Mouse (Mus musculus): Measurements from ENCODE around the gene Vegfa.

Vegfa gene

GRCm38 (mm10) chr17:46025927-46026668 lies 6.1 kb downstream of the Vegfa start:
- DNase-seq (ENCODE audit: low spot score), result no peak

GRCm38 (mm10) chr17:46025207-46025606 lies 7.0 kb downstream of the Vegfa start:
- DNase-seq (ENCODE audit: low spot score), result no peak

- no peak for DNase-seq (ENCODE audit: low spot score)
Measured at GRCm38 (mm10) chr17:46024192-46024591, 8.0 kb downstream of the Vegfa start.

- DNase-seq (ENCODE audit: low spot score), result no peak
Measured at GRCm38 (mm10) chr17:46023572-46023971, 8.6 kb downstream of the Vegfa start.

- no peak for DNase-seq (ENCODE audit: low spot score)
Measured at GRCm38 (mm10) chr17:46022934-46023333, 9.2 kb downstream of the Vegfa start.

- DNase-seq (ENCODE audit: low spot score), result no peak
Measured at GRCm38 (mm10) chr17:46022427-46022826, 9.7 kb downstream of the Vegfa start.

GRCm38 (mm10) chr17:46021760-46022159 lies 10.4 kb downstream of the Vegfa start:
- DNase-seq (ENCODE audit: low spot score), result no peak

GRCm38 (mm10) chr17:46021173-46021572 lies 11.0 kb downstream of the Vegfa start:
- no peak for DNase-seq (ENCODE audit: low spot score)

- DNase-seq (ENCODE audit: low spot score), result no peak
Measured at GRCm38 (mm10) chr17:46020579-46020978, 11.6 kb downstream of the Vegfa start.

GRCm38 (mm10) chr17:46018736-46019004 lies 13.5 kb downstream of the Vegfa start:
- no peak for DNase-seq (ENCODE audit: low spot score)

- DNase-seq (ENCODE audit: low spot score), result no peak
Measured at GRCm38 (mm10) chr17:46017946-46018735, 14.0 kb downstream of the Vegfa start.

- DNase-seq (ENCODE audit: low spot score), result no peak
Measured at GRCm38 (mm10) chr17:46016617-46017016, 15.6 kb downstream of the Vegfa start.

- no peak for DNase-seq (ENCODE audit: low spot score)
Measured at GRCm38 (mm10) chr17:46015967-46016366, 16.2 kb downstream of the Vegfa start.

- DNase-seq (ENCODE audit: low spot score), result no peak
Measured at GRCm38 (mm10) chr17:46014935-46015334, 17.2 kb downstream of the Vegfa start.

- DNase-seq (ENCODE audit: low spot score), result no peak
Measured at GRCm38 (mm10) chr17:46013549-46013948, 18.6 kb downstream of the Vegfa start.

GRCm38 (mm10) chr17:46012211-46012610 lies 20.0 kb downstream of the Vegfa start:
- no peak for DNase-seq (ENCODE audit: low spot score)

GRCm38 (mm10) chr17:46010462-46010861 lies 21.7 kb downstream of the Vegfa start:
- no peak for DNase-seq (ENCODE audit: low spot score)

- no peak for DNase-seq (ENCODE audit: low spot score)
Measured at GRCm38 (mm10) chr17:46009182-46009581, 23.0 kb downstream of the Vegfa start.

GRCm38 (mm10) chr17:46005458-46005857 lies 26.7 kb downstream of the Vegfa start:
- no peak for DNase-seq (ENCODE audit: low spot score)

- DNase-seq (ENCODE audit: low spot score), result no peak
Measured at GRCm38 (mm10) chr17:46004482-46004881, 27.7 kb downstream of the Vegfa start.

- DNase-seq (ENCODE audit: low spot score), result peak; percentile 30
Measured at GRCm38 (mm10) chr17:46003717-46004481, 28.3 kb downstream of the Vegfa start.

- DNase-seq (ENCODE audit: low spot score), result no peak
Measured at GRCm38 (mm10) chr17:45999366-45999940, 32.7 kb downstream of the Vegfa start.

- no peak for DNase-seq (ENCODE audit: low spot score)
Measured at GRCm38 (mm10) chr17:45998363-45998762, 33.8 kb downstream of the Vegfa start.

All from urinary bladder, postnatal 25 days (tissue).